10 mouse cellular contexts compared by ENCODE assay signal in the genomic region with DNA sequence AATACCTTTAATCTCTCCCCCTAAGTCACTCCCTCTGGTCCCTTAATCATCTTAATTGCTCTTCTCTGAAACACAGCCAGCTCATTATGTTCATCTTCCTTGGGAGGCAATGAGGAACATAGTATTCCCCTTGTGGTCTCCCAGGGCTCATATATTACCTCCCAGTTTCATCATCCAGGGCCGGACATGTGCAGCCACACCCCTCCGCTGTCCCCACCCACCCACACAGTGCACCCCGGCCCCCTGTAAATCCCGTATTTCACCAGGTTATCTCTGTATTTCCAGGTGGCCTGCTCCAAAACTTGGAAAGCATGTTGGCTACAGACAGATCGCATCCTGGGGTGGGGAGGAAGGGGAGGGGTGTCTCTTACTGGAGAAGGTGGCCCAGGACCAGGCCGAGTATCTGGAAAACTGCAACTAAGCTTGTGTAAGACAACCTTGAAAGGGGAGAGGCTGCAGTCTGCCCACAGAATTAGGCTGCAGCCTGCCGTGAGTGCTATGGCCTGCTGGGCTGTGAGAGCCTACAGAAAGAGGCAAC.
DNase-seq lines count a peak whose midpoint lies in the region; ATAC-seq lines count a peak whose summit lies in the region.
"Had no signal": no experiment of that assay in that cellular context is flagged by ENCODE, and none has a peak within 500 bp of the region (broad histone marks: within the 10 kb centered on the region; RNA-seq: fewer than 3 reads in every experiment).

No protein-coding gene starts in this region.

- H3K36me3 ChIP-seq in midbrain, embryonic 13.5 days: no peaks in the 10 kb centered on the region
- no peaks in the 10 kb centered on the region for H3K36me3 ChIP-seq in midbrain, embryonic 15.5 days (replicated peaks)
- H3K36me3 ChIP-seq in intestine, embryonic 16.5 days (ENCODE audit: control insufficient read depth, insufficient read depth, low read length): no peaks in the 10 kb centered on the region

- peak; percentile 80 for DNase-seq in heart, adult 11 months
- no peak for DNase-seq in heart, adult 18-20 months
- peak; percentile 55 for DNase-seq in testis, postnatal 10 days (ENCODE audit: low spot score)
- no peak for DNase-seq in frontal cortex, postnatal 10 days (ENCODE audit: low spot score in 2 of 2)
- DNase-seq in thymus, postnatal 0 days (ENCODE audit: low spot score): no peak
- DNase-seq: adrenal gland, adult 8-10 months; lung, postnatal 14 days had no signal

- no peaks in the 10 kb centered on the region for H3K27me3 ChIP-seq in midbrain, embryonic 13.5 days
- H3K27me3 ChIP-seq in midbrain, embryonic 15.5 days (replicated peaks): no peaks in the 10 kb centered on the region
- no peaks in the 10 kb centered on the region for H3K27me3 ChIP-seq in intestine, embryonic 16.5 days (replicated peaks; ENCODE audit: control insufficient read depth, insufficient read depth, low read length)

- no peak overlapping the region for H3K4me3 ChIP-seq in midbrain, embryonic 13.5 days (replicated peaks)
- H3K4me3 ChIP-seq in midbrain, embryonic 15.5 days: no peak overlapping the region
- H3K4me3 ChIP-seq in intestine, embryonic 16.5 days (ENCODE audit: low read length): no peak overlapping the region

- H3K4me2 ChIP-seq in midbrain, embryonic 13.5 days (replicated peaks): no peak overlapping the region
- H3K4me2 ChIP-seq in midbrain, embryonic 15.5 days: no peak overlapping the region
- H3K4me2 ChIP-seq in intestine, embryonic 16.5 days (ENCODE audit: low read depth, low read length): no peak overlapping the region

- WGBS in midbrain, embryonic 13.5 days: 39% methylated on average over 7 of the region's 7 CpGs
- 39% methylated on average over 7 of the region's 7 CpGs for WGBS in midbrain, embryonic 15.5 days
- 33% methylated on average over 7 of the region's 7 CpGs for WGBS in intestine, embryonic 16.5 days

- H3K4me1 ChIP-seq in midbrain, embryonic 13.5 days (replicated peaks): no peaks in the 10 kb centered on the region
- no peaks in the 10 kb centered on the region for H3K4me1 ChIP-seq in midbrain, embryonic 15.5 days
- H3K4me1 ChIP-seq in intestine, embryonic 16.5 days (ENCODE audit: control insufficient read depth, insufficient read depth, low read length): peaks cover 6% of the 10 kb centered on the region; the same call in 1 of the 2 replicates

- H3K9me3 ChIP-seq in midbrain, embryonic 13.5 days: no peaks in the 10 kb centered on the region
- H3K9me3 ChIP-seq in midbrain, embryonic 15.5 days: no peaks in the 10 kb centered on the region
- H3K9me3 ChIP-seq in intestine, embryonic 16.5 days (ENCODE audit: control insufficient read depth, low read length): no peaks in the 10 kb centered on the region

- H3K27ac ChIP-seq in midbrain, embryonic 13.5 days: no peak overlapping the region
- H3K27ac ChIP-seq in midbrain, embryonic 15.5 days: no peak overlapping the region
- H3K27ac ChIP-seq in intestine, embryonic 16.5 days (ENCODE audit: low read length): no peak overlapping the region

- H3K9ac ChIP-seq in midbrain, embryonic 13.5 days (replicated peaks): no peak overlapping the region
- no peak overlapping the region for H3K9ac ChIP-seq in midbrain, embryonic 15.5 days
- H3K9ac ChIP-seq in intestine, embryonic 16.5 days (ENCODE audit: low read depth, low read length): no peak overlapping the region

- ATAC-seq in midbrain, embryonic 13.5 days: 0 out of 2 replicates have a peak, but pooled peaks have one; percentile 55
- ATAC-seq in midbrain, embryonic 15.5 days (replicated peaks): no peak
- ATAC-seq in intestine, embryonic 16.5 days: peak; percentile 60; the same call in 1 of the 2 replicates

Comparison
In these comparisons a context has a peak if more than half of its experiments do, and no peak if none do; other contexts are left out.
1. DNase-seq: peak in heart, adult 11 months (single experiment) and testis, postnatal 10 days (single experiment); none in heart, adult 18-20 months (0 of 2), frontal cortex, postnatal 10 days (0 of 2) and thymus, postnatal 0 days (single experiment).